Mouse (Mus musculus) gastrocnemius, postnatal 4 days (tissue): ENCODE data around the gene Cxcr2. TPM values are rescaled to one million over a fixed set of nuclear protein-coding genes. Genes with fewer than 3 reads are reported as not detected.

ENCODE experiments used
- DNase-seq, 2 experiments: peaks; one replicate each; pipeline ENCODE4 v3.0.0; 2021 to 2022; ENCODE audit warnings: low spot score in 2 of 2, mixed read lengths in 2 of 2
- microRNA-seq: library from miRNA; unstranded; fragments of <30 nt; microRNA quantifications from one replicate; pipeline ENCODE4 v1.2.0, GENCODE M21; 2021
- total RNA-seq, 2 experiments: library from RNA; stranded (reverse); gene quantifications; 2 replicates each; pipeline ENCODE4 v1.2.3; 2021

Cxcr2 gene
- total RNA-seq, 2 experiments from 2014 or later: 0.08 TPM; not detected in 1

DNA sequence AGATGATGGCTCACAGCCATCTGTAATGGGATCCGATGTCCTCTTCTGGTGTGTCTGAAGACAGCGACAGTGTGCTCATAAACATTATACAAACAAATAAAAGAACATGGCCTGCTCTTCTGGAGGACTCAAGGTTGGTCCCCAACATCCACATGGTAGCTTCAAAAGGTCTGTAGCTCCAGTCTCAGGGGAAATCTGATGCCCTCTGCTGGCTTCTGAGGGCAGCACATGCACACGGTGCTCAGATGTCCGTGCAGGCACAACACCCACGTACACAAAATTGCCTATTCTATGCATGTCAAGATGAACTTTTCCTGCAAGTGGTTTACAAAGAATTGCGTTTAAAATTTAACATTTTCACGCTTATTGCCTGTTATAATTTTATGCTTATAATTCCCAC lies 42.2 kb downstream of the Cxcr2 start:
- DNase-seq: no peak

DNA sequence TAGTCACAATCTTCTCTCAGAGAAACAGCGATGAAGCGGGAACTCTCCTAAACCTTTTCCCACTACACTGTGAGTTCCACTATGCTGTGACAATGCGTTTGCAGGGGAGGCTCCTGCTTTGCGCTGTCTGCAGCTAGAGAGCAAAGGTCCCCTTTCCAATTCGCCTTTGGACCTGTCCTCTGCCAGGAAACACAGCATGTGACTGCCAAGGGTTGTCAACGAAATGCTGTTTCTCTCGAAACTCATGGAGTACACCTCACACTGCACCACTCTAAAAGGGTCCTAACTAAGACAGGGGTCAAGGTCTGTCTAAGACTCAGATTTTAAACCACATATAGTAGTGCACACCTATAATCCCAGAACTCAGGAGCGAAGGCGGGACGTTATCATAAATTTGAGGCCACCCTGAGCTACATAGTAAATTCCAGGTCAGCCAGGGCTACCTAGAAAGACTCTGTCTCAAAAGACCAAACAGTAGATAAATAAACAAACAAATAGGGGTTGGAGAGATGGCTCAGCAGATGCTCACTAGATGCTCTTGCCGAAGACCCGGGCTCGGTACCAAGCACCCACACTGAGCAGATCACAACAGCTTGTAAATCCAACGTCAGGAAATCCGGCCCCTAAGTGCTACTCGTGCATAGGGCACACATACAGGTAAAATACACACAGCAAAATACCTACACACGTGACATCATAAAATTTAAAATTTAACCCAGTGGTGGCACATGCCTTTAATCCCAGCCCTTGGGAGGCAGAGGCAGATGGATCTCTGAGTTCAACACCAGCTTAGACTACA lies 43.0 kb downstream of the Cxcr2 start:
- no peak for DNase-seq

DNA sequence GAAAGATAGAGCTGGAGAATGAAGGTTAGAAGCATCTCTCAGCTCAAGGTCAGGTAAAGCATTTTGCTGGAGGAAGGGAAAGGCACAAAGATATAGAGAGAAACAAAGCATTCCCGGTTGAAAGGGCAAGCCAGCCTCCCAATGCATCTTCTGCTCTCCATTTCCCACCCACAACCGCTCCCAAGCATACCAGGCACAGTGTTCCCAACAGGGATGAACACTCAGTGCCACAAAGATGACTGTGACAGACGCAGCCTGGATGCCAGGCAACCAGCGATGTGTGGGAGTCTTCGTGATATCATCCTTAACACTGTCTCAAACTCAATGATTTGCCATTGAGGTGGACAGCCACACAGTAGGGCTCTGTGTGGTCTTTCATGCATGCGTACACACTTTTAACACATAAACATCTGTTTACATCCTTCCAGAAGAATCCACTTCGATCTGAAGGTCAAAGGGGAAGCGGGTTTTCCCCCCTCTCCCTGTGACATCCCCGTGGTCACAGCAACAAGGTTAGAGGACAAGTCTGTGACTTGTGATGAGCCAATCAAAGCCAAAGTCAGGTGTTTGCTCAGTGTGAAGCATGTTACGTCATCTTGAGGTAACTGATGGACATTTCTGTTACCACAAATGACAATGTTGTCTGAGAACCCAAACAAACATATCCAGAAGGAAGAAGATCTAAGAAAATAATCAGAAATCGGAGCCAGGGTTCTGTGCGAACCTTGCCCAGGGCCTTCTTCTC lies 44.1 kb downstream of the Cxcr2 start:
- DNase-seq: no peak

DNA sequence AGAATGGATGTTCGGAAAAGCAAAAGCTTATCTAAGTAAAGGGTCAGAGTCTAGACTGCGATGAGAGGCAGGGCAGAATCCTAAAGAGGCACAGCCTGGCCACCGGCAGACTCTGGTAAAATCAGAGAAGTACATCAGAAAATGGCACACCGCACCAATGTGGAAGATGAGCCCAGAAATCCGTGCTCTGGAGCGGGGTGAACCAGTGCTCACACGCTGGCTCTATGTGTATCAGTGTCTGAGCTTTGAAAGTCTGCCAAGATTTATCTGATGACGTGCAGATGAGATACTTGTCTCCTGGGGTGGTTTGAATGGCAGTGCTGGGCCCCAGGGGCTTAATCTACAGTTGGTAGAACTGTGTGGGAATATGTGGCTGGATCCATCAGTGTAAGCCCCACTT lies 45.3 kb downstream of the Cxcr2 start:
- no peak for DNase-seq

GRCm38 (mm10) chr1:74201048-74201844 lies 47.5 kb downstream of the Cxcr2 start:
- no peak for DNase-seq

DNA sequence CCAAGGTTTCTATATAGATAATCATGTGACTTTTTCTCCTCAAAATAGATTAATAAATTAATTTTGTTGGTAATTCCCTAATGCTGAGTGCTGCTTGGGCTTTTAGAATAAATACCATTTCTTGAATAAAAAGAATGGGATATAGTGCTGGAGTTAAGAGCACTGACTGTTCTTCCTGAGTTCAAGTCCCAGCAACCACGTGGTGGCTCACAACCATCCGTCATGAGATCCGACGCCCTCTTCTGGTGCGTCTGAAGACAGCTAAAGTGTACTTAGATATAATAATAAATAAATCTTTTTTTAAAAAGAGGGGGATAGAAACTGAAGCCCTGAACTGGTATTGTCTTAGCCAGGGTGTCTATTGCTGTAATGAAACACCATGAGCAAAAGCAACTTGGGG lies 49.7 kb downstream of the Cxcr2 start:
- DNase-seq: no peak

DNA sequence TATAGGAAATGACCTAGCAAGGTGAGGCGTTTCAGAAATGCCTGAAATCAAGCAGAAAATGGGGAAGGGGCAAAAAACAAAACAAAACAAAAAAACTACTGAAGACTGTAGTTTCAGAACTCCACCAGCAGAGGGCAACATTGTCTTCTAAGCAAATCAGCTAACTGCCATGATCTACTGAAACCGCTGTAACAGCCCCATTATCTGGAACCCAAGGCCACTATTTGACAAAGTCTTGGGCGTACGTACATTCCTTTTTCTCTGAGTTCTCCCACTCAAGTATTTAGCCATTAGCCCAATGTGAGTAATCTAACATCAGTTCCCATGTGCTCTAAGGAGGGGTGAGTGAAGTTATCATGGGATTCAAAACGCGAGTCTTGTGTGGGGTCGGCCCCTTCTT lies 52.1 kb downstream of the Cxcr2 start:
- no peak for DNase-seq

DNA sequence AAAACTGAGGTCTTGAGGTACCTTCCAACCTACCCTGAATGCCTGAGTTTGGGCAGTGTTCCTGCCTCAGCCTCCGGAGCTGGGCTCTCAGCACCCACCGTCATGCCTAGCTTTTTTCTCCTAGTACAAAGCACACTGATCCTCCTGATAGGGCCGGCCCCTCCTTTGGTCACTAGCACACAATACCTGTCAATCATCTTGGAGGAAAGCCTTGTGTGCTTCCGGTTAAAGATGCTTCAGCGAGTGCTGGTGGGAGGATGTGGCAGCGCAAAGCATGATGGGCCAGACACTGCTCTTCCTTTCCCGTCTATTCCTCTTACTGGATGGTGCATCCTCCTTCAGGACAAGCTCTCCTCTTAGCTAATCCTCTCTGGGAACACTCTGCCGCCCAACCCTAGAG lies 52.9 kb downstream of the Cxcr2 start:
- no peak for DNase-seq

GRCm38 (mm10) chr1:74207906-74208305 lies 54.1 kb downstream of the Cxcr2 start:
- DNase-seq: no peak

- no peak for DNase-seq
Measured at GRCm38 (mm10) chr1:74208941-74209340, 55.2 kb downstream of the Cxcr2 start.

Small RNA genes lying within 50 kb of the gene (microRNA-seq; reads per million reads assigned to microRNA genes)
- not detected for gene Mir1928

Other genes with a start within 250 kb of the Cxcr2 start
- gene Tns1, start 29.5 kb upstream of the Cxcr2 start, total RNA-seq: 100 to 1,000 TPM; 259 to 265 TPM
- under 1 TPM; 0.52 to 0.54 TPM for gene Rufy4, start 28.4 kb upstream of the Cxcr2 start, total RNA-seq
- gene Cxcr1, start 40.6 kb downstream of the Cxcr2 start, total RNA-seq: not detected
- 100 to 1,000 TPM; 140 to 145 TPM for gene Arpc2, start 82.1 kb downstream of the Cxcr2 start, total RNA-seq
- not detected for gene Gpbar1, start 124.6 kb downstream of the Cxcr2 start, total RNA-seq
- gene Aamp, start 130.7 kb downstream of the Cxcr2 start, total RNA-seq: 100 to 1,000 TPM; 113 to 117 TPM
- 10 to 100 TPM; 83.8 to 91.1 TPM for gene Pnkd, start 130.9 kb downstream of the Cxcr2 start, total RNA-seq
- 10 to 100 TPM; 63.2 to 68.6 TPM for gene Tmbim1, start 151.6 kb downstream of the Cxcr2 start, total RNA-seq
- gene Catip, start 208.1 kb downstream of the Cxcr2 start, total RNA-seq: under 1 TPM; 0.23 to 0.25 TPM
- 1 to 10 TPM; 4.5 to 4.6 TPM for gene Slc11a1, start 221.2 kb downstream of the Cxcr2 start, total RNA-seq
- gene Ctdsp1, start 237.5 kb downstream of the Cxcr2 start, total RNA-seq: 100 to 1,000 TPM; 109 to 135 TPM